Mouse (Mus musculus): ENCODE measurements around the gene Manba. TPM values are rescaled to one million over a fixed set of nuclear protein-coding genes. Genes with fewer than 3 reads are reported as not detected.

The Manba gene
- total and polyA plus RNA-seq, 3 experiments: 30.9 to 35.2 (median 31.5) TPM

- Histone ChIP-seq H3K9me3 (replicated peaks; ENCODE audit: low read length) (no peaks in the 10 kb centered on the region), H3K9ac (ENCODE audit: insufficient read depth, low read depth) (no peak overlapping the region), H3K4me2 (ENCODE audit: insufficient read depth, low read depth, poor library complexity, severe bottlenecking) (peak overlapping the region; percentile 11; the same call in 1 of the 2 replicates), H3K4me1 (ENCODE audit: control insufficient read depth in 1 of 2, insufficient read depth in 2 of 2) (peaks cover 10 to 37% of the 10 kb centered on the region in 2 experiments), H3K79me2 (replicated peaks; ENCODE audit: control insufficient read depth, extremely low read depth, insufficient read depth, poor library complexity, severe bottlenecking) (no peaks in the 10 kb centered on the region), H3K27ac (ENCODE audit: insufficient read depth, low read depth) (peak overlapping the region; percentile 20; the same call in 1 of the 2 replicates), H3K4me3 (replicated peaks in 1 of 3; ENCODE audit: low read depth in 2 of 3, low read length in 2 of 3, poor library complexity in 1 of 3) (no peak overlapping the region), H3K36me3 (replicated peaks in 1 of 2; ENCODE audit: control insufficient read depth in 1 of 2, insufficient read depth in 1 of 2, low read length in 1 of 2) (peaks cover 75 to 96% of the 10 kb centered on the region in 2 experiments), H3K27me3 (replicated peaks) (no peaks in the 10 kb centered on the region)
- dilution Hi-C loops (cut with MboI; ENCODE audit: extremely low pct_ligation_motif_present, extremely low pct_unique_long_range_greater_than_20kb, low sequenced_read_pairs) (no loop called here), in situ Hi-C loops (cut with MboI; ENCODE audit: low pct_ligation_motif_present, low pct_unique_long_range_greater_than_20kb, low sequenced_read_pairs) (no loop called here)
- DNase-seq (ENCODE audit: extremely low read depth): peak; percentile 84
- TF ChIP-seq SMC3 (IDR thresholded peaks at IDR 0.05; ENCODE audit: low read depth, low read length) (peak; percentile 59), IRF4 (IDR thresholded peaks at IDR 0.05; ENCODE audit: low read depth, low read length) (peak; percentile 79), POLR2A (IDR thresholded peaks at IDR 0.05; ENCODE audit: low read depth, low read length) (peak; percentile 34; the same call in 1 of the 2 replicates), ZC3H11A (IDR thresholded peaks at IDR 0.05; ENCODE audit: low read depth, low read length) (no peak), ZMIZ1 (IDR thresholded peaks at IDR 0.05; ENCODE audit: low read depth, low read length) (0 out of 2 replicates have a peak, but pooled peaks have one; percentile 1), RAD21 (IDR thresholded peaks at IDR 0.05; ENCODE audit: low read depth, low read length) (peak; percentile 2), CTCF (conservative IDR thresholded peaks at IDR 0.05 in 1 of 2, IDR thresholded peaks at IDR 0.05 in 1 of 2; ENCODE audit: low read depth in 2 of 2, low read length in 2 of 2) (peak in 1 of 2 experiments; percentile 50; a peak in 2 of 4 replicates), ELF1 (IDR thresholded peaks at IDR 0.05; ENCODE audit: low read depth, low read length) (peak; percentile 93), POLR2AphosphoS2 (IDR thresholded peaks at IDR 0.05; ENCODE audit: low read depth, low read length) (no peak), BHLHE40 (IDR thresholded peaks at IDR 0.05; ENCODE audit: low read depth, low read length) (peak; percentile 47; the same call in 1 of the 2 replicates), USF1 (IDR thresholded peaks at IDR 0.05; ENCODE audit: low read depth, low read length) (no peak)
Observed at GRCm38 (mm10) chr3:135594238-135594917, 109.0 kb downstream of the Manba start.

GRCm38 (mm10) chr3:135597014-135597413, 111.6 kb downstream of the Manba start:
- in situ Hi-C loops (cut with MboI; ENCODE audit: low pct_ligation_motif_present, low pct_unique_long_range_greater_than_20kb, low sequenced_read_pairs) (no loop called here), dilution Hi-C loops (cut with MboI; ENCODE audit: extremely low pct_ligation_motif_present, extremely low pct_unique_long_range_greater_than_20kb, low sequenced_read_pairs) (no loop called here)
- Histone ChIP-seq H3K9ac (ENCODE audit: insufficient read depth, low read depth) (no peak overlapping the region), H3K4me1 (ENCODE audit: control insufficient read depth in 1 of 2, insufficient read depth in 2 of 2) (peaks cover 10 to 40% of the 10 kb centered on the region in 2 experiments), H3K9me3 (replicated peaks; ENCODE audit: low read length) (no peaks in the 10 kb centered on the region), H3K79me2 (replicated peaks; ENCODE audit: control insufficient read depth, extremely low read depth, insufficient read depth, poor library complexity, severe bottlenecking) (no peaks in the 10 kb centered on the region), H3K4me3 (replicated peaks in 1 of 3; ENCODE audit: low read depth in 2 of 3, low read length in 2 of 3, poor library complexity in 1 of 3) (no peak overlapping the region), H3K27ac (ENCODE audit: insufficient read depth, low read depth) (no peak overlapping the region), H3K4me2 (ENCODE audit: insufficient read depth, low read depth, poor library complexity, severe bottlenecking) (no peak overlapping the region), H3K27me3 (replicated peaks) (no peaks in the 10 kb centered on the region), H3K36me3 (replicated peaks in 1 of 2; ENCODE audit: control insufficient read depth in 1 of 2, insufficient read depth in 1 of 2, low read length in 1 of 2) (peaks cover 74 to 90% of the 10 kb centered on the region in 2 experiments)
- DNase-seq (ENCODE audit: extremely low read depth): no peak
- TF ChIP-seq IRF4 (IDR thresholded peaks at IDR 0.05; ENCODE audit: low read depth, low read length) (no peak), CHD2 (IDR thresholded peaks at IDR 0.05; ENCODE audit: low read length) (no peak), RAD21 (IDR thresholded peaks at IDR 0.05; ENCODE audit: low read depth, low read length) (no peak)

GRCm38 (mm10) chr3:135598355-135598754, 112.9 kb downstream of the Manba start:
- Histone ChIP-seq H3K27me3 (replicated peaks) (no peaks in the 10 kb centered on the region), H3K36me3 (replicated peaks in 1 of 2; ENCODE audit: control insufficient read depth in 1 of 2, insufficient read depth in 1 of 2, low read length in 1 of 2) (peaks cover 75 to 90% of the 10 kb centered on the region in 2 experiments), H3K4me1 (ENCODE audit: control insufficient read depth in 1 of 2, insufficient read depth in 2 of 2) (peaks cover 10 to 40% of the 10 kb centered on the region in 2 experiments), H3K27ac (ENCODE audit: insufficient read depth, low read depth) (no peak overlapping the region), H3K9me3 (replicated peaks; ENCODE audit: low read length) (no peaks in the 10 kb centered on the region), H3K4me2 (ENCODE audit: insufficient read depth, low read depth, poor library complexity, severe bottlenecking) (no peak overlapping the region), H3K4me3 (replicated peaks in 1 of 3; ENCODE audit: low read depth in 2 of 3, low read length in 2 of 3, poor library complexity in 1 of 3) (no peak overlapping the region), H3K9ac (ENCODE audit: insufficient read depth, low read depth) (no peak overlapping the region), H3K79me2 (replicated peaks; ENCODE audit: control insufficient read depth, extremely low read depth, insufficient read depth, poor library complexity, severe bottlenecking) (no peaks in the 10 kb centered on the region)
- TF ChIP-seq CHD2 (IDR thresholded peaks at IDR 0.05; ENCODE audit: low read length): no peak
- no peak for TF ChIP-seq MXI1 (IDR thresholded peaks at IDR 0.05; ENCODE audit: low read depth, low read length)
- TF ChIP-seq ZNF384 (IDR thresholded peaks at IDR 0.05; ENCODE audit: low read depth, low read length): peak; percentile 58
- TF ChIP-seq JUND (conservative IDR thresholded peaks at IDR 0.05; ENCODE audit: low read depth, low read length): no peak
- TF ChIP-seq ELF1 (IDR thresholded peaks at IDR 0.05; ENCODE audit: low read depth, low read length): no peak
- TF ChIP-seq CTCF (conservative IDR thresholded peaks at IDR 0.05 in 1 of 2, IDR thresholded peaks at IDR 0.05 in 1 of 2; ENCODE audit: low read depth in 2 of 2, low read length in 2 of 2): no peak
- dilution Hi-C loops (cut with MboI; ENCODE audit: extremely low pct_ligation_motif_present, extremely low pct_unique_long_range_greater_than_20kb, low sequenced_read_pairs) (no loop called here), in situ Hi-C loops (cut with MboI; ENCODE audit: low pct_ligation_motif_present, low pct_unique_long_range_greater_than_20kb, low sequenced_read_pairs) (no loop called here)
- DNase-seq (ENCODE audit: extremely low read depth): no peak

Measured in CH12.LX (cell line).